Mouse (Mus musculus) G1E (cell line): Measurements from ENCODE around the gene Frmd8. TPM values are rescaled to one million over a fixed set of nuclear protein-coding genes. Genes with fewer than 3 reads are reported as not detected.
"Not testable (repeated sequence)": the region's sequence is repeated elsewhere in the genome, so short reads cannot be mapped to it uniquely, and the experiment has no call there.

ENCODE experiments used
- ATAC-seq: 2 replicates; pipeline ENCODE4 v1.8.0; 2016; ENCODE audit warnings: mild to moderate bottlenecking; ENCODE audit not compliant: insufficient number of reproducible peaks, poor library complexity, low FRiP score, severe bottlenecking; ENCODE audit errors: extremely low read depth
- DNase-seq: peaks from one replicate; pipeline ENCODE4 v3.0.0; 2012; ENCODE audit warnings: low spot score
- H3K27me3 ChIP-seq: 2 replicates; pipeline ENCODE4 v1.6.1; 2012; ENCODE audit warnings: mild to moderate bottlenecking, low read length, inconsistent platforms; ENCODE audit not compliant: insufficient read depth
- H3K36me3 ChIP-seq: replicated peaks from 2 replicates; pipeline ENCODE3; 2012; ENCODE audit warnings: mild to moderate bottlenecking, inconsistent platforms
- H3K4me1 ChIP-seq: 2 replicates; pipeline ENCODE4 v1.6.1; 2012; ENCODE audit warnings: low read depth, low read length, inconsistent platforms, mixed read lengths; ENCODE audit not compliant: insufficient read depth
- H3K4me3 ChIP-seq: 2 replicates; pipeline ENCODE4 v1.5.1; 2012; ENCODE audit warnings: low read depth, mild to moderate bottlenecking, inconsistent platforms, low read length, moderate library complexity, mixed read lengths
- H3K9me3 ChIP-seq: replicated peaks from 2 replicates; pipeline ENCODE4 v1.6.1; 2012; ENCODE audit warnings: inconsistent platforms
- CTCF ChIP-seq: IDR thresholded peaks from 2 replicates; pipeline ENCODE4 v1.5.1; 2012; ENCODE audit warnings: low read depth, low read length, inconsistent platforms, mixed read lengths
- GATA1 ChIP-seq: IDR thresholded peaks from 2 replicates; pipeline ENCODE4 v1.6.1; 2012; ENCODE audit warnings: borderline replicate concordance, low read length, inconsistent platforms, mixed read lengths
- GATA2 ChIP-seq: IDR thresholded peaks from 2 replicates; pipeline ENCODE4 v1.6.1; 2012; ENCODE audit warnings: low read depth, low read length, inconsistent platforms, borderline replicate concordance
- POLR2AphosphoS5 ChIP-seq: IDR thresholded peaks from 2 replicates; pipeline ENCODE4 v1.6.1; 2012; ENCODE audit warnings: low read depth, low read length, inconsistent platforms; ENCODE audit not compliant: insufficient replicate concordance
- TAL1 ChIP-seq: conservative IDR thresholded peaks from 2 replicates; pipeline ENCODE4 v1.6.1; 2012; ENCODE audit warnings: low read depth, low read length, inconsistent platforms, mixed read lengths
- polyA plus RNA-seq: library from polyadenylated mRNA; stranded (reverse); fragments of >175 nt; gene quantifications from 2 replicates; pipeline ENCODE4 v1.2.3, GENCODE M21; 2012
- total RNA-seq, 2 experiments: library from RNA; stranded (forward) in 1 of 2; stranded (reverse) in 1 of 2; fragments of 200-1000 nt in 1 of 2; fragments of >200 nt in 1 of 2; fragmentation: Nextera tagmentation in 1 of 2; gene quantifications; 2 replicates each; pipeline ENCODE4 v1.2.3; 2014 to 2017

Gene Frmd8
- total and polyA plus RNA-seq, 3 experiments = 15.1 to 21.9 (median 15.2) TPM

DNA sequence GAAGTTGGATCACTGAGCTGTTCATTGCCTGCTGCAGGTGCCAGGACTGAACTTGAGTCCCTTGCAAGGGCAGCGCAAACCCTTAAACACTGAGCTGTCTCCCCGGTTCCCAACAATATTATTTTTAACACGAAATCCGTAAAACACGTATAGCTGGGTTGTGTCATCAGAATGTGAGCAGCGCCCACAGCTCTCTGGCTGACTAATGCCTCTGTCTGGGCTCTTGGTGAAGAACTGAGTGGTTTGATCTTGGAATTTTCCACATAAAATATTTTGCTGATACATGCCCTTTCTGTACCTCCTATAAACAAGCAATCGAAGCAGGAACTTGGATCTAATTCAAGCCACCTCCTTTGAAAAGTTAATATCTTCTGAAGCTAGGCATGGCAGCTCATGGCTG is 60.1 kb downstream of the Frmd8 start:
- Histone ChIP-seq H3K4me3 (no peak overlapping the region), H3K4me1 (peaks cover 59% of the 10 kb centered on the region), H3K36me3 (no peaks in the 10 kb centered on the region), H3K9me3 (no peaks in the 10 kb centered on the region), H3K27me3 (no peaks in the 10 kb centered on the region)
- ATAC-seq = no peak
- no peak for DNase-seq
- TF ChIP-seq GATA1 (no peak), TAL1 (no peak), POLR2AphosphoS5 (no peak), CTCF (no peak), GATA2 (no peak)

GRCm38 (mm10) chr19:5814048-5814447 is 61.0 kb downstream of the Frmd8 start:
- not testable (repeated sequence) for H3K9me3 ChIP-seq, H3K36me3 ChIP-seq, DNase-seq, H3K27me3 ChIP-seq, ATAC-seq, H3K4me3 ChIP-seq
- H3K4me1 ChIP-seq = peaks cover 62% of the 10 kb centered on the region

DNA sequence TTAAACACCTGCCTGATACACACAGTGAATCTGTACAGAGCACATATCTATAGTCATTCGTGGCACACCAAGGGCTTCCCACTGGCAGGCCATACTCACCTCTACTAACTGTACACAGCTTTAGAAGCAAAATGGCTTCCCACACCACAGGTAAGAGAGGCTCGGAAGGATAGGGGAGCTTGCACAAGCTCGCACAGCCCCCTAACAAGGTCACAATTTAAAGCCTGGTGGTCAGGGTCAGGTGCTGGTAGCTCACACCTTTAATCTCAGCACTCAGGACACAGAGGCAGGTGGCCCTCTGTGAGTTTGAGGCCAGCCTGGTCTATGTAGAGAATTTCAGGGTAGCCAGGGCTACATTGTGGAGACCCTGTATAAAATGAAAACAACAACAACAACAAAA is 61.5 kb downstream of the Frmd8 start:
- H3K27me3 ChIP-seq = no peaks in the 10 kb centered on the region
- H3K4me1 ChIP-seq = peaks cover 61% of the 10 kb centered on the region

DNA sequence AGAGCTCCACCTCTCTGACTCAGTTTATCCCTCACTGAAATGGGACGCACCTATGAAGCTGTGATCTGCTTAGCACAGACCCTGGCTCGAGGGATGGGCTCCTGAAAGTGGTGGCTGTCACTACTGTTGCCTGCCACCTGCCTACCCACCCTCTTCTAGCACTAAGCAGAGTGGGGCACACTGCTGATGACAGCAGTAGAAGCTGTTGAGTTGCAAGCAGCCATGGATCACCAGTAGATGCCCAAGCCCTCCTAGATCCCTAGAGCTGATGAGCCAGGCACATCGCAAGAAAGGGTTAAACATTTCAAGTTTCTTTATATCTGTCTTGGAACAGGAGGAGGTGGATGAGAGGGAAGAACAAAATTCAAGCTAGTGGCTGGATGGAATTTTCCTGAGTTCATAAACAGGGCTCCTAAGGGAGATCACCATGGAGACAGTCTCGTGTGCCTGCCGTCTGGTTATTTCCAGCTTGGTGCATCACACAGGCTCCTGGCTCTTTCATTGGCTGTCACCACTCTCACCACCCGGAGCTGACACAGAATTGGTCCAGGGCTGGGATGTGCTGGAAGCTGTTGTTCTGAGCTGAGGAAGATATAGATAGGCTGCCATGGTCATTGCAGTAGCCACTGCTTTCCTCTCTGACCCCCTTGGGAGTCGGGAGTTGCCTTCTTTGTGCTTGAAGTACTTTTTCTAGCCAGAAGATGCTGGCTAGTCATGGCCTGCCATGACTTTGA is 63.1 kb downstream of the Frmd8 start:
- Histone ChIP-seq H3K9me3 (no peaks in the 10 kb centered on the region), H3K36me3 (no peaks in the 10 kb centered on the region), H3K27me3 (no peaks in the 10 kb centered on the region), H3K4me3 (no peak overlapping the region), H3K4me1 (peaks cover 64% of the 10 kb centered on the region)
- DNase-seq (no peak), ATAC-seq (no peak)
- TF ChIP-seq TAL1 (no peak), POLR2AphosphoS5 (no peak), GATA1 (no peak), CTCF (no peak), GATA2 (no peak)

More for the DNA sequence above, 61.5 kb downstream of the Frmd8 start:
- no peak for DNase-seq
- Histone ChIP-seq H3K36me3 (no peaks in the 10 kb centered on the region), H3K4me3 (no peak overlapping the region), H3K9me3 (no peaks in the 10 kb centered on the region)
- TF ChIP-seq GATA2 (no peak), CTCF (no peak), GATA1 (no peak), POLR2AphosphoS5 (no peak), TAL1 (no peak)
- ATAC-seq = no peak

- no peak for DNase-seq
- H3K27me3 ChIP-seq = no peaks in the 10 kb centered on the region
- no peaks in the 10 kb centered on the region for H3K36me3 ChIP-seq
- ATAC-seq = no peak
- no peaks in the 10 kb centered on the region for H3K9me3 ChIP-seq
- no peak for TF ChIP-seq POLR2AphosphoS5
- no peak for TF ChIP-seq GATA2
- TF ChIP-seq CTCF = no peak
- TF ChIP-seq GATA1 = no peak
- TF ChIP-seq TAL1 = no peak
- H3K4me1 ChIP-seq = peaks cover 66% of the 10 kb centered on the region
- H3K4me3 ChIP-seq = no peak overlapping the region
Measured at GRCm38 (mm10) chr19:5810840-5811563, 64.1 kb downstream of the Frmd8 start.

DNA sequence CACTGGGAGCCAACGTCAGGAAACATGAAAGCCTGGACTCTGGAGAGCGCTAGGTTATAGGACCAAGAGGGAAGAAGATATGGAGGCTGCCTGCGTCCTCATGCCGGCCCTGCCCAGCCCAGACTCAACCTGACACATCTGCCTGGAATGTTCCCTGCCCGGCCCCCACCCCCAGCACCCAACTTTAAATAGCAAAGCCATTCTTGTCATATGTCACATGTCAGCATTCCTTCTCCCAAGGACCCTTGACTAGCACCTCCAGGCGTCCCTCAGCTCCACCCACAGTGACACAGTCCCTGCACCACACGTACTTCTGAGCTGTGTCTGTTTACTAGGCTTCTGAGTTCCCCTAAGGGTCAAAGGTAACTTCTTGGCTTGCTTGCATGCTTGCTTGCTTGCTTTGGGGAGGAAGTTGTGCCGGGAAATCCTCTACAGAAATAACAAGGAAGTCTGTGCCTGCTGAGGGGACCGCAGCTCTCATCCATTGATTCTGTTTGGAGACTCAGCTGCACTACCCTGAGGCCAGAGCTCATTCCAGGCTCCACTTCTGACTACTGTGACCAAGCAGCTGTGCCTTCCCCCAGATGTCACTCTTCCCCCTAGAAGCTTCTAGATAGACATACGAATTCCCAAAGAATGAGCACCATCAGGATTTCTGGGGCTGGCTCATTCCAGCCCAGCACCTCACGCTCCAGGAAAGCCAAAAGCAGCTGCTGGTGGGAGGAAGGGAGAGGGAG is 64.8 kb downstream of the Frmd8 start:
- Histone ChIP-seq H3K4me3 (no peak overlapping the region), H3K36me3 (no peaks in the 10 kb centered on the region), H3K27me3 (no peaks in the 10 kb centered on the region), H3K9me3 (no peaks in the 10 kb centered on the region), H3K4me1 (peaks cover 67% of the 10 kb centered on the region)
- DNase-seq (no peak), ATAC-seq (no peak)
- TF ChIP-seq POLR2AphosphoS5 = no peak
- TF ChIP-seq GATA2 = no peak
- no peak for TF ChIP-seq GATA1
- no peak for TF ChIP-seq TAL1
- TF ChIP-seq CTCF = no peak

DNA sequence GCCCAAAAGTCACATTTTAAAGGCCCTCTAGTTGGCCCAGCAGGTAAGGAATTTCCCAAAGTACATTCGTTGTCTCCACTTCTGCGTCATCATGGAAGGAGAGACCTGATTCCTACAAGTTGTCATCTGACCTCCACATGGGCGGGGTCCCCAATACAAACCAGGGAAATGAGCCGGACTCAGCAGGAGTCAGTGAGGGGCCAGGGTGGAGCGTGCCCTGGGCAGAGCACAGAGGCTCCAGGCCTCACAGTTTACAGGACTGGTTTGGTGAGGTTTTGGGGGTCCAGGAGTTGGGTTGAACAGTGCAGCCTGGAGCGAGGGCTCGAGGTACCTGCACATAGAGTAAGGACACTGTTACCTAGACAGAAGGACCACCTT is 65.4 kb downstream of the Frmd8 start:
- ATAC-seq (no peak), DNase-seq (no peak)
- Histone ChIP-seq H3K9me3 (no peaks in the 10 kb centered on the region), H3K4me3 (no peak overlapping the region), H3K27me3 (no peaks in the 10 kb centered on the region), H3K36me3 (no peaks in the 10 kb centered on the region), H3K4me1 (peaks cover 73% of the 10 kb centered on the region)
- no peak for TF ChIP-seq TAL1
- TF ChIP-seq GATA1 = no peak
- TF ChIP-seq GATA2 = no peak
- no peak for TF ChIP-seq POLR2AphosphoS5
- no peak for TF ChIP-seq CTCF
